Mouse (Mus musculus): ENCODE data around the gene Gm21887. TPM values are rescaled to one million over a fixed set of nuclear protein-coding genes. Genes with fewer than 3 reads are reported as not detected.
A peak's percentile ranks its signal among the peaks of the same experiment; 100 is the strongest.
"Not testable (repeated sequence)": the region's sequence is repeated elsewhere in the genome, so short reads cannot be mapped to it uniquely, and the experiment has no call there.

The Gm21887 gene
- polyA plus RNA-seq, 1 experiment from 2014 or later, result 90.2 TPM

- not testable (repeated sequence) for H3K36me3 ChIP-seq (ENCODE audit: insufficient read depth, low read length); H3K4me3 ChIP-seq (ENCODE audit: low read depth, low read length); H3K4me2 ChIP-seq (replicated peaks; ENCODE audit: low read depth, low read length); H3K9me3 ChIP-seq (ENCODE audit: low read length); ATAC-seq; H3K9ac ChIP-seq (replicated peaks; ENCODE audit: low read depth); H3K27ac ChIP-seq (ENCODE audit: low read length); H3K4me1 ChIP-seq (ENCODE audit: insufficient read depth, low read depth, low read length); H3K27me3 ChIP-seq (replicated peaks; ENCODE audit: insufficient read depth, low read length)
- DNase-seq (ENCODE audit: low spot score), result peak; percentile 11
- WGBS, result 77% methylated on average over 3 of the region's 3 CpGs
These were observed 9.4 kb upstream of the Gm21887 start for GRCm38 (mm10) chrX:169999912-170000641.

GRCm38 (mm10) chrX:170000642-170001387, 8.6 kb upstream of the Gm21887 start:
- not testable (repeated sequence) for H3K4me1 ChIP-seq (ENCODE audit: insufficient read depth, low read depth, low read length); H3K4me2 ChIP-seq (replicated peaks; ENCODE audit: low read depth, low read length); H3K36me3 ChIP-seq (ENCODE audit: insufficient read depth, low read length); H3K9ac ChIP-seq (replicated peaks; ENCODE audit: low read depth); H3K27ac ChIP-seq (ENCODE audit: low read length); H3K27me3 ChIP-seq (replicated peaks; ENCODE audit: insufficient read depth, low read length); H3K9me3 ChIP-seq (ENCODE audit: low read length); H3K4me3 ChIP-seq (ENCODE audit: low read depth, low read length); DNase-seq (ENCODE audit: low spot score); ATAC-seq
- 40% methylated on average over 6 of the region's 6 CpGs for WGBS

- not testable (repeated sequence) for H3K4me2 ChIP-seq (replicated peaks; ENCODE audit: low read depth, low read length); H3K4me1 ChIP-seq (ENCODE audit: insufficient read depth, low read depth, low read length); H3K9me3 ChIP-seq (ENCODE audit: low read length); H3K4me3 ChIP-seq (ENCODE audit: low read depth, low read length); ATAC-seq; H3K36me3 ChIP-seq (ENCODE audit: insufficient read depth, low read length); H3K9ac ChIP-seq (replicated peaks; ENCODE audit: low read depth); DNase-seq (ENCODE audit: low spot score); H3K27me3 ChIP-seq (replicated peaks; ENCODE audit: insufficient read depth, low read length); H3K27ac ChIP-seq (ENCODE audit: low read length)
- WGBS, result 57% methylated on average over 8 of the region's 12 CpGs
These were observed 8.1 kb upstream of the Gm21887 start for GRCm38 (mm10) chrX:170001388-170001695.

- H3K36me3 ChIP-seq (ENCODE audit: insufficient read depth, low read length); H3K4me2 ChIP-seq (replicated peaks; ENCODE audit: low read depth, low read length); H3K27ac ChIP-seq (ENCODE audit: low read length); DNase-seq (ENCODE audit: low spot score); H3K9me3 ChIP-seq (ENCODE audit: low read length); H3K27me3 ChIP-seq (replicated peaks; ENCODE audit: insufficient read depth, low read length); H3K4me1 ChIP-seq (ENCODE audit: insufficient read depth, low read depth, low read length); H3K4me3 ChIP-seq (ENCODE audit: low read depth, low read length); H3K9ac ChIP-seq (replicated peaks; ENCODE audit: low read depth): not testable (repeated sequence)
- ATAC-seq, result 0 out of 2 replicates have a peak, but pooled peaks have one; percentile 27
- WGBS, result 46% methylated on average over 8 of the region's 18 CpGs
These were observed 6.8 kb upstream of the Gm21887 start for GRCm38 (mm10) chrX:170002510-170003197.

- not testable (repeated sequence) for H3K36me3 ChIP-seq (ENCODE audit: insufficient read depth, low read length); ATAC-seq; H3K9ac ChIP-seq (replicated peaks; ENCODE audit: low read depth); H3K4me3 ChIP-seq (ENCODE audit: low read depth, low read length); DNase-seq (ENCODE audit: low spot score); H3K27me3 ChIP-seq (replicated peaks; ENCODE audit: insufficient read depth, low read length); H3K27ac ChIP-seq (ENCODE audit: low read length); H3K4me2 ChIP-seq (replicated peaks; ENCODE audit: low read depth, low read length); H3K4me1 ChIP-seq (ENCODE audit: insufficient read depth, low read depth, low read length); H3K9me3 ChIP-seq (ENCODE audit: low read length)
- WGBS, result 27% methylated on average over 1 of the region's 1 CpGs
These were observed 5.9 kb upstream of the Gm21887 start for GRCm38 (mm10) chrX:170003536-170003935.

GRCm38 (mm10) chrX:170004236-170004635, 5.2 kb upstream of the Gm21887 start:
- not testable (repeated sequence) for H3K4me2 ChIP-seq (replicated peaks; ENCODE audit: low read depth, low read length); H3K36me3 ChIP-seq (ENCODE audit: insufficient read depth, low read length); H3K27me3 ChIP-seq (replicated peaks; ENCODE audit: insufficient read depth, low read length); H3K4me3 ChIP-seq (ENCODE audit: low read depth, low read length); H3K9me3 ChIP-seq (ENCODE audit: low read length); H3K9ac ChIP-seq (replicated peaks; ENCODE audit: low read depth); H3K4me1 ChIP-seq (ENCODE audit: insufficient read depth, low read depth, low read length); DNase-seq (ENCODE audit: low spot score); ATAC-seq; H3K27ac ChIP-seq (ENCODE audit: low read length)
- 39% methylated on average over 2 of the region's 2 CpGs for WGBS

- H3K4me3 ChIP-seq (ENCODE audit: low read depth, low read length); H3K4me1 ChIP-seq (ENCODE audit: insufficient read depth, low read depth, low read length); DNase-seq (ENCODE audit: low spot score); ATAC-seq; H3K4me2 ChIP-seq (replicated peaks; ENCODE audit: low read depth, low read length); H3K9ac ChIP-seq (replicated peaks; ENCODE audit: low read depth); H3K27ac ChIP-seq (ENCODE audit: low read length); H3K9me3 ChIP-seq (ENCODE audit: low read length); H3K27me3 ChIP-seq (replicated peaks; ENCODE audit: insufficient read depth, low read length); H3K36me3 ChIP-seq (ENCODE audit: insufficient read depth, low read length): not testable (repeated sequence)
- 45% methylated on average over 5 of the region's 5 CpGs for WGBS
These were observed 4.7 kb upstream of the Gm21887 start for GRCm38 (mm10) chrX:170004793-170005192.

GRCm38 (mm10) chrX:170005194-170005593, 4.3 kb upstream of the Gm21887 start:
- H3K4me1 ChIP-seq (ENCODE audit: insufficient read depth, low read depth, low read length); H3K4me2 ChIP-seq (replicated peaks; ENCODE audit: low read depth, low read length); H3K27me3 ChIP-seq (replicated peaks; ENCODE audit: insufficient read depth, low read length); H3K36me3 ChIP-seq (ENCODE audit: insufficient read depth, low read length); H3K27ac ChIP-seq (ENCODE audit: low read length); H3K9me3 ChIP-seq (ENCODE audit: low read length); H3K4me3 ChIP-seq (ENCODE audit: low read depth, low read length); ATAC-seq; DNase-seq (ENCODE audit: low spot score); H3K9ac ChIP-seq (replicated peaks; ENCODE audit: low read depth): not testable (repeated sequence)
- WGBS, result 26% methylated on average over 13 of the region's 13 CpGs

GRCm38 (mm10) chrX:170005695-170006297, 3.7 kb upstream of the Gm21887 start:
- H3K4me1 ChIP-seq (ENCODE audit: insufficient read depth, low read depth, low read length); H3K27ac ChIP-seq (ENCODE audit: low read length); H3K27me3 ChIP-seq (replicated peaks; ENCODE audit: insufficient read depth, low read length); ATAC-seq; H3K36me3 ChIP-seq (ENCODE audit: insufficient read depth, low read length); H3K4me3 ChIP-seq (ENCODE audit: low read depth, low read length); DNase-seq (ENCODE audit: low spot score); H3K9ac ChIP-seq (replicated peaks; ENCODE audit: low read depth); H3K4me2 ChIP-seq (replicated peaks; ENCODE audit: low read depth, low read length): not testable (repeated sequence)
- H3K9me3 ChIP-seq (ENCODE audit: low read length), result peaks cover 13% of the 10 kb centered on the region
- WGBS, result 26% methylated on average over 1 of the region's 1 CpGs

All from lung, postnatal 0 days (tissue).